Mouse (Mus musculus) lung, postnatal 0 days (tissue): ENCODE results near the gene Fam222b. TPM values are rescaled to one million over a fixed set of nuclear protein-coding genes. Genes with fewer than 3 reads are reported as not detected.

ENCODE experiments used
- ATAC-seq: fragments of 200-750 bp; cut with Nextera tagmentation; 2 replicates; pipeline ENCODE4 v1.8.0; 2017; ENCODE audit warnings: moderate library complexity
- DNase-seq: peaks from one replicate; pipeline ENCODE4 v3.0.0-alpha.2; 2016; ENCODE audit warnings: low spot score
- H3K27ac ChIP-seq: fragments of 300-500 bp; sonication (generic); 2 replicates; pipeline ENCODE4 v1.5.1; 2014; ENCODE audit warnings: antibody characterized with exemption, mild to moderate bottlenecking, low read length, mixed read lengths
- H3K27me3 ChIP-seq: fragments of 300-500 bp; sonication (generic); replicated peaks from 2 replicates; pipeline ENCODE4 v1.6.1; 2014; ENCODE audit warnings: low read length, mixed read lengths; ENCODE audit not compliant: insufficient read depth
- H3K36me3 ChIP-seq: fragments of 300-500 bp; sonication (generic); 2 replicates; pipeline ENCODE4 v1.6.1; 2014; ENCODE audit warnings: low read length, mixed read lengths; ENCODE audit not compliant: insufficient read depth
- H3K4me1 ChIP-seq: fragments of 300-500 bp; sonication (generic); 2 replicates; pipeline ENCODE4 v1.6.1; 2014; ENCODE audit warnings: antibody characterized with exemption, low read depth, low read length, mixed read lengths; ENCODE audit not compliant: insufficient read depth
- H3K4me2 ChIP-seq: fragments of 300-500 bp; sonication (generic); replicated peaks from 2 replicates; pipeline ENCODE4 v1.6.1; 2014; ENCODE audit warnings: low read depth, mild to moderate bottlenecking, low read length, moderate library complexity, mixed read lengths
- H3K4me3 ChIP-seq: fragments of 300-500 bp; sonication (generic); 2 replicates; pipeline ENCODE4 v1.5.1; 2014; ENCODE audit warnings: low read depth, low read length
- H3K9ac ChIP-seq: fragments of 300-500 bp; sonication (generic); replicated peaks from 2 replicates; pipeline ENCODE4 v1.6.1; 2014; ENCODE audit warnings: low read depth, mild to moderate bottlenecking
- H3K9me3 ChIP-seq: fragments of 300-500 bp; sonication (generic); 2 replicates; pipeline ENCODE4 v1.6.1; 2016; ENCODE audit warnings: low read length, mixed read lengths
- CTCF ChIP-seq: IDR thresholded peaks from 2 replicates; pipeline ENCODE4 v1.5.1; 2016; ENCODE audit warnings: antibody characterized with exemption, mild to moderate bottlenecking
- EP300 ChIP-seq: IDR thresholded peaks from 2 replicates; pipeline ENCODE4 v1.6.1; 2016; ENCODE audit warnings: antibody characterized with exemption, mild to moderate bottlenecking, control low read depth
- WGBS: fragments of 180-500 bp; shearing (Covaris S2); extraction: QIAGEN DNeasy Blood & Tissue Kit; methylation state at CpG from one replicate; pipeline ENCODE4 v1.1.7; 2014; 5-methylcytosine and 5-hydroxymethylcytosine counted together
- polyA plus RNA-seq: library from polyadenylated mRNA; unstranded; fragments of >200 nt; fragmentation: Nextera tagmentation; extraction: Ambion mirVana; gene quantifications from 2 replicates; pipeline ENCODE4 v1.2.1, GENCODE M21; 2015

Gene Fam222b
- polyA plus RNA-seq, 1 experiment from 2014 or later, result 10.0 TPM

GRCm38 (mm10) chr11:78156156-78156699, 61.8 kb downstream of the Fam222b start:
- 66% methylated on average over 6 of the region's 6 CpGs for WGBS

GRCm38 (mm10) chr11:78159096-78159495, 64.6 kb downstream of the Fam222b start:
- no peak overlapping the region for H3K4me2 ChIP-seq
- peak; percentile 68 for ATAC-seq
- H3K9me3 ChIP-seq, result no peaks in the 10 kb centered on the region
- H3K4me1 ChIP-seq, result peaks cover 14% of the 10 kb centered on the region; the same call in 1 of the 2 replicates
- TF ChIP-seq EP300 (no peak), CTCF (peak; percentile 99)
- WGBS, result 12% methylated on average over 2 of the region's 2 CpGs
- H3K9ac ChIP-seq, result no peak overlapping the region
- no peaks in the 10 kb centered on the region for H3K27me3 ChIP-seq
- no peak overlapping the region for H3K27ac ChIP-seq
- H3K4me3 ChIP-seq, result no peak overlapping the region
- 0 out of 2 replicates have a peak, but pooled peaks cover 4% of the 10 kb centered on the region for H3K36me3 ChIP-seq
- DNase-seq, result peak; percentile 94

More at GRCm38 (mm10) chr11:78156156-78156699, 61.8 kb downstream of the Fam222b start:
- Histone ChIP-seq H3K9ac (no peak overlapping the region), H3K27ac (no peak overlapping the region), H3K4me1 (peaks cover 8% of the 10 kb centered on the region; the same call in 1 of the 2 replicates), H3K27me3 (no peaks in the 10 kb centered on the region), H3K4me2 (no peak overlapping the region), H3K9me3 (no peaks in the 10 kb centered on the region), H3K4me3 (no peak overlapping the region), H3K36me3 (0 out of 2 replicates have a peak, but pooled peaks cover 4% of the 10 kb centered on the region)
- TF ChIP-seq CTCF, result no peak
- no peak for TF ChIP-seq EP300
- DNase-seq (no peak), ATAC-seq (no peak)

GRCm38 (mm10) chr11:78159557-78159956, 65.1 kb downstream of the Fam222b start:
- Histone ChIP-seq H3K4me2 (no peak overlapping the region), H3K36me3 (0 out of 2 replicates have a peak, but pooled peaks cover 4% of the 10 kb centered on the region), H3K4me3 (no peak overlapping the region), H3K27me3 (no peaks in the 10 kb centered on the region), H3K9me3 (no peaks in the 10 kb centered on the region), H3K27ac (no peak overlapping the region), H3K9ac (no peak overlapping the region), H3K4me1 (peaks cover 14% of the 10 kb centered on the region; the same call in 1 of the 2 replicates)
- TF ChIP-seq CTCF (no peak), EP300 (no peak)
- DNase-seq (no peak), ATAC-seq (no peak)
- WGBS, result 44% methylated on average over 7 of the region's 7 CpGs

- Histone ChIP-seq H3K27me3 (no peaks in the 10 kb centered on the region), H3K4me1 (peaks cover 14% of the 10 kb centered on the region; the same call in 1 of the 2 replicates), H3K4me3 (no peak overlapping the region), H3K27ac (0 out of 2 replicates have a peak overlapping the region, but pooled peaks have one; percentile 12), H3K36me3 (no peaks in the 10 kb centered on the region), H3K4me2 (no peak overlapping the region), H3K9me3 (no peaks in the 10 kb centered on the region), H3K9ac (no peak overlapping the region)
- WGBS, result 73% methylated on average over 18 of the region's 18 CpGs
- TF ChIP-seq CTCF, result no peak
- DNase-seq (no peak), ATAC-seq (no peak)
Observed at GRCm38 (mm10) chr11:78160171-78160570, 65.7 kb downstream of the Fam222b start.

- no peak for TF ChIP-seq EP300
- TF ChIP-seq CTCF, result no peak
- Histone ChIP-seq H3K4me1 (peaks cover 14% of the 10 kb centered on the region; the same call in 1 of the 2 replicates), H3K27ac (0 out of 2 replicates have a peak overlapping the region, but pooled peaks have one; percentile 12), H3K9ac (no peak overlapping the region), H3K27me3 (no peaks in the 10 kb centered on the region), H3K4me3 (no peak overlapping the region), H3K4me2 (no peak overlapping the region), H3K36me3 (no peaks in the 10 kb centered on the region), H3K9me3 (no peaks in the 10 kb centered on the region)
- no peak for DNase-seq
- 73% methylated on average over 3 of the region's 3 CpGs for WGBS
- ATAC-seq, result no peak
Observed at GRCm38 (mm10) chr11:78160675-78161074, 66.2 kb downstream of the Fam222b start.

- Histone ChIP-seq H3K4me3 (no peak overlapping the region), H3K27ac (no peak overlapping the region), H3K36me3 (no peaks in the 10 kb centered on the region), H3K27me3 (no peaks in the 10 kb centered on the region), H3K4me1 (peaks cover 19% of the 10 kb centered on the region), H3K9ac (no peak overlapping the region), H3K4me2 (no peak overlapping the region), H3K9me3 (no peaks in the 10 kb centered on the region)
- no peak for ATAC-seq
- TF ChIP-seq EP300, result no peak
- no peak for TF ChIP-seq CTCF
- WGBS, result 76% methylated on average over 14 of the region's 14 CpGs
- DNase-seq, result no peak
Observed at GRCm38 (mm10) chr11:78161169-78161568, 66.7 kb downstream of the Fam222b start.
